Mouse (Mus musculus): ENCODE results near the gene Fgfr2. TPM values are rescaled to one million over a fixed set of nuclear protein-coding genes. Genes with fewer than 3 reads are reported as not detected.

Gene Fgfr2
- total and polyA plus RNA-seq, 2 experiments from 2014 or later, result 12.1 to 32.6 TPM

- no peaks in the 10 kb centered on the region for H3K36me3 ChIP-seq (ENCODE audit: insufficient read depth, low read length)
- no peak for TF ChIP-seq CTCF (IDR thresholded peaks at IDR 0.05)
- H3K27me3 ChIP-seq (ENCODE audit: insufficient read depth, low read length), result no peaks in the 10 kb centered on the region
- DNase-seq (ENCODE audit: low spot score), result no peak
- no peak overlapping the region for H3K27ac ChIP-seq (ENCODE audit: low read depth, low read length)
- WGBS, result 19% methylated on average over 6 of the region's 6 CpGs
- H3K4me3 ChIP-seq (ENCODE audit: low read depth, low read length), result no peak overlapping the region
- no peaks in the 10 kb centered on the region for H3K9me3 ChIP-seq (ENCODE audit: low read length)
- H3K9ac ChIP-seq (replicated peaks; ENCODE audit: low read length, poor library complexity, severe bottlenecking), result no peak overlapping the region
- no peak overlapping the region for H3K4me2 ChIP-seq (ENCODE audit: low read depth, low read length, poor library complexity, severe bottlenecking)
- H3K4me1 ChIP-seq (ENCODE audit: insufficient read depth, low read length), result no peaks in the 10 kb centered on the region
- ATAC-seq (ENCODE audit: low FRiP score), result no peak
These were observed 506.8 kb downstream of the Fgfr2 start for GRCm38 (mm10) chr7:132616391-132616790.

GRCm38 (mm10) chr7:132615346-132615745 lies 507.8 kb downstream of the Fgfr2 start:
- Histone ChIP-seq H3K9ac (replicated peaks; ENCODE audit: low read length, poor library complexity, severe bottlenecking) (no peak overlapping the region), H3K9me3 (ENCODE audit: low read length) (no peaks in the 10 kb centered on the region), H3K4me3 (ENCODE audit: low read depth, low read length) (no peak overlapping the region), H3K36me3 (ENCODE audit: insufficient read depth, low read length) (no peaks in the 10 kb centered on the region), H3K27ac (ENCODE audit: low read depth, low read length) (no peak overlapping the region), H3K27me3 (ENCODE audit: insufficient read depth, low read length) (no peaks in the 10 kb centered on the region), H3K4me2 (ENCODE audit: low read depth, low read length, poor library complexity, severe bottlenecking) (no peak overlapping the region), H3K4me1 (ENCODE audit: insufficient read depth, low read length) (no peaks in the 10 kb centered on the region)
- ATAC-seq (ENCODE audit: low FRiP score) (no peak), DNase-seq (ENCODE audit: low spot score) (no peak)
- WGBS, result 16% methylated on average over 3 of the region's 3 CpGs
- no peak for TF ChIP-seq CTCF (IDR thresholded peaks at IDR 0.05)

GRCm38 (mm10) chr7:132611530-132611929 lies 511.6 kb downstream of the Fgfr2 start:
- Histone ChIP-seq H3K27ac (ENCODE audit: low read depth, low read length) (no peak overlapping the region), H3K27me3 (ENCODE audit: insufficient read depth, low read length) (no peaks in the 10 kb centered on the region), H3K9me3 (ENCODE audit: low read length) (no peaks in the 10 kb centered on the region), H3K4me1 (ENCODE audit: insufficient read depth, low read length) (peaks cover 2% of the 10 kb centered on the region; the same call in 1 of the 2 replicates), H3K4me2 (ENCODE audit: low read depth, low read length, poor library complexity, severe bottlenecking) (no peak overlapping the region), H3K9ac (replicated peaks; ENCODE audit: low read length, poor library complexity, severe bottlenecking) (no peak overlapping the region), H3K36me3 (ENCODE audit: insufficient read depth, low read length) (no peaks in the 10 kb centered on the region), H3K4me3 (ENCODE audit: low read depth, low read length) (no peak overlapping the region)
- TF ChIP-seq CTCF (IDR thresholded peaks at IDR 0.05), result no peak
- ATAC-seq (ENCODE audit: low FRiP score) (no peak), DNase-seq (ENCODE audit: low spot score) (no peak)
- WGBS, result 95% methylated on average over 8 of the region's 8 CpGs

- no peaks in the 10 kb centered on the region for H3K9me3 ChIP-seq (ENCODE audit: low read length)
- H3K9ac ChIP-seq (replicated peaks; ENCODE audit: low read length, poor library complexity, severe bottlenecking), result peak within 1 kb of the TSS; percentile 55
- DNase-seq (ENCODE audit: low spot score), result peak; percentile 84
- no peaks in the 10 kb centered on the region for H3K36me3 ChIP-seq (ENCODE audit: insufficient read depth, low read length)
- peak within 1 kb of the TSS; percentile 55 for H3K4me2 ChIP-seq (ENCODE audit: low read depth, low read length, poor library complexity, severe bottlenecking)
- TF ChIP-seq CTCF (IDR thresholded peaks at IDR 0.05), result no peak
- WGBS, result 7% methylated on average over 44 of the region's 44 CpGs
- peaks cover 2% of the 10 kb centered on the region; the same call in 1 of the 2 replicates for H3K4me1 ChIP-seq (ENCODE audit: insufficient read depth, low read length)
- ATAC-seq (ENCODE audit: low FRiP score), result peak; percentile 87
- H3K4me3 ChIP-seq (ENCODE audit: low read depth, low read length), result peak within 1 kb of the TSS; percentile 54
- no peak within 1 kb of the TSS for H3K27ac ChIP-seq (ENCODE audit: low read depth, low read length)
- H3K27me3 ChIP-seq (ENCODE audit: insufficient read depth, low read length), result 0 out of 2 replicates have a peak, but pooled peaks cover 6% of the 10 kb centered on the region
These were observed 512.5 kb downstream of the Fgfr2 start, which contains the start of gene Lhpp for GRCm38 (mm10) chr7:132610468-132611318. Gene Lhpp (plus strand): TSS chr7:132610638.

GRCm38 (mm10) chr7:132608316-132609020 lies 514.7 kb downstream of the Fgfr2 start:
- no peak for ATAC-seq (ENCODE audit: low FRiP score)
- H3K4me3 ChIP-seq (ENCODE audit: low read depth, low read length), result no peak overlapping the region
- H3K4me2 ChIP-seq (ENCODE audit: low read depth, low read length, poor library complexity, severe bottlenecking), result no peak overlapping the region
- no peaks in the 10 kb centered on the region for H3K9me3 ChIP-seq (ENCODE audit: low read length)
- no peak overlapping the region for H3K9ac ChIP-seq (replicated peaks; ENCODE audit: low read length, poor library complexity, severe bottlenecking)
- H3K4me1 ChIP-seq (ENCODE audit: insufficient read depth, low read length), result peaks cover 2% of the 10 kb centered on the region; the same call in 1 of the 2 replicates
- peaks cover 8% of the 10 kb centered on the region; the same call in 1 of the 2 replicates for H3K27me3 ChIP-seq (ENCODE audit: insufficient read depth, low read length)
- H3K27ac ChIP-seq (ENCODE audit: low read depth, low read length), result no peak overlapping the region
- no peaks in the 10 kb centered on the region for H3K36me3 ChIP-seq (ENCODE audit: insufficient read depth, low read length)
- DNase-seq (ENCODE audit: low spot score), result no peak
- no peak for TF ChIP-seq CTCF (IDR thresholded peaks at IDR 0.05)
- 94% methylated on average over 4 of the region's 4 CpGs for WGBS

GRCm38 (mm10) chr7:132605689-132606088 lies 517.5 kb downstream of the Fgfr2 start:
- Histone ChIP-seq H3K36me3 (ENCODE audit: insufficient read depth, low read length) (no peaks in the 10 kb centered on the region), H3K4me1 (ENCODE audit: insufficient read depth, low read length) (peaks cover 2% of the 10 kb centered on the region; the same call in 1 of the 2 replicates), H3K9ac (replicated peaks; ENCODE audit: low read length, poor library complexity, severe bottlenecking) (no peak overlapping the region), H3K27me3 (ENCODE audit: insufficient read depth, low read length) (peaks cover 25% of the 10 kb centered on the region), H3K4me2 (ENCODE audit: low read depth, low read length, poor library complexity, severe bottlenecking) (no peak overlapping the region), H3K4me3 (ENCODE audit: low read depth, low read length) (no peak overlapping the region), H3K9me3 (ENCODE audit: low read length) (no peaks in the 10 kb centered on the region), H3K27ac (ENCODE audit: low read depth, low read length) (no peak overlapping the region)
- 60% methylated on average over 5 of the region's 5 CpGs for WGBS
- 0 out of 2 replicates have a peak, but pooled peaks have one; percentile 8 for TF ChIP-seq CTCF (IDR thresholded peaks at IDR 0.05)
- ATAC-seq (ENCODE audit: low FRiP score) (no peak), DNase-seq (ENCODE audit: low spot score) (no peak)

Measured in midbrain, postnatal 0 days (tissue).